Mouse (Mus musculus) MN1 (cell line): ENCODE data around the gene Mysm1.

Experiments used
- DNase-seq: peaks from one replicate; pipeline ENCODE4 v3.0.0-alpha.2; 2016; ENCODE audit warnings: low spot score

The Mysm1 gene

GRCm38 (mm10) chr4:94978590-94979499, at the start of gene Mysm1:
Gene Mysm1 (minus strand): TSS chr4:94979100.
- DNase-seq: peak; percentile 90

GRCm38 (mm10) chr4:95025847-95026600, 47.1 kb upstream of the Mysm1 start:
- DNase-seq: peak; percentile 8

- no peak for DNase-seq
Observed at GRCm38 (mm10) chr4:95023350-95023953, 44.6 kb upstream of the Mysm1 start.

DNA sequence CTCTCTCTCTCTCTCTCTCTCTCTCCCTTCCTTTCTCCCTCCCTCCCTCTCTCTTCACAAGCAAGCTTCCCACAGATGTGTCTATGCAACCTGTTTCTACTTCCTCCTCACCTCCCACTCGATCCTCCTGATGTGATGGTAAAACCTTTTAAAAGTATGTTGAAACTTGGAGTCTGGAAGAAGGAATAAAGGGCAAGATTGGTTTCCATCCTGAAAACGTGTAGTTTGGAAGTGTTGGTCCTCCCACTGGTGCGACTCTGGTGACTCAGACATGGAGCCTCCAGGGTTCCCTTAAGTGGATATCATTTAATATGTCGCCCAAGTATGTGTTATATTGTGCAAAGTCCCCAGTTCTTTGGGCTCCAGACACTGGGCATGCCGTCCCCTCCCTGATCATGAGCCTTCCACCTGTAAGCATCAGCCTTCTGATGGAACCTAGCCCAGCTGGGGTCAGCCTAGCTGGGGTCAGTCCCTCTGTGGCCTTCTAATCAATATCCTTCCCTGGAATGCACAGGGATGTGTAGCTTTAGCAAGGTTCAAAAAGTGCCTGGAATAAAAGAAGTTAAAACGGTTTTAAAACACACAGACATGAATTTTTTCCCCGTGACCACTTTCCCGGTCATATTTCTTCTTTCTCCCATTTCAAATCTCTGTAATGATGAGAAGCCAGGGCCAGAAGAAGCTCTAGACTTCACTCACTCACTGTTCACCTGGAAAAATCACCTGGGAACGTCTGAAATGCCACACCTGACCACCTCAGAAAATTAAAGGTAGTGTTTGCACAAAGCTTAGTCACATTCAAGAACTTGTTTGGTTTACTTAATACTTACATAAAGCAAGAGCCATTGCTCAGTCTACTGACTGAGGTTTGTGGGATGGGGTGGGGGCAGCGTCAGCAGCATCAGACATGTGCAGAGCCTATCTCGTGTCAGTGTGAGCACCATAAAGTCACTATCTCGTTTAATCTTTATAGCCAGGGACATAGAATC, 43.0 kb upstream of the Mysm1 start:
- DNase-seq: no peak

GRCm38 (mm10) chr4:95020201-95020600, 41.3 kb upstream of the Mysm1 start:
- no peak for DNase-seq

GRCm38 (mm10) chr4:95018221-95018620, 39.3 kb upstream of the Mysm1 start:
- no peak for DNase-seq

DNA sequence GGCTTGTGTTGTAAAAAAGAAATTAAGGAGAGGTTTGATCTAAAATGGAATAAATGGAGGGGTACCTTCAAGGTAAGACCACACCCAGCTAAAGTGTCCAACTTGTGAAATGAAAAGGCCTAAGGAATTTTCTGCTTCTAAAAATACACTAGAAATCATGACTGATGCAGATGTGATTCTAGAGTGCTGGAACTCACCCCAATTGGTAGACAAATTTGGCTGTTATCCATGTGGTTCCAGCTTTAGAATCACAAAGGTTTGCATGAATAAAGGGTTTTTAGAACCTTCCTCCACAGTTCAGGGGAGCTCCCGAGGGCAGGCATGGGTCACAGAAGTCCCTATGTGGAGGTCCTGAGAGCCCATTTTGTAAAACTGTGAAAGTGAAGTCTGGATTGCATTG, 33.8 kb upstream of the Mysm1 start:
- DNase-seq: no peak

DNA sequence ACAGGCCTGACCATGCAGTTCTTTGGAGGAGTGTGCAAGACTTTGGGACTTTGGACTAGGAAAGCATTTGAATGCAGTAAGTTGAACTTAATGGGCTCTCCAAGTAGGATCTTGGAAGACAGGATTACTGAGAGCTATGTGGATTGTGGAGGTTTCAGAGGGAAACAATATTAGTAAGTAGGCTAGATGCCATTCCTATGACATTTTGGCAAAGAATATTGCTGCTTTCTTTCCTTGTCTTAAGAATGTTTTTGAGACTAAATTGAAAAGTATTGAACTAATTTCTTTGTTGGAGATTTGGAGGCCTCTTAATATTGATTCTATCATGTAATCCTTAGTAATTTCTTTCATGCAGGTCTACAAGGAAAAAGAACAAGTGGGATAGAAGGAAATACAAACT, 33.4 kb upstream of the Mysm1 start:
- no peak for DNase-seq

- peak; percentile 52 for DNase-seq
Observed at GRCm38 (mm10) chr4:95008175-95009057, 29.5 kb upstream of the Mysm1 start.

GRCm38 (mm10) chr4:95007759-95008158, 28.9 kb upstream of the Mysm1 start:
- DNase-seq: no peak

GRCm38 (mm10) chr4:95005251-95005830, 26.4 kb upstream of the Mysm1 start:
- no peak for DNase-seq

DNA sequence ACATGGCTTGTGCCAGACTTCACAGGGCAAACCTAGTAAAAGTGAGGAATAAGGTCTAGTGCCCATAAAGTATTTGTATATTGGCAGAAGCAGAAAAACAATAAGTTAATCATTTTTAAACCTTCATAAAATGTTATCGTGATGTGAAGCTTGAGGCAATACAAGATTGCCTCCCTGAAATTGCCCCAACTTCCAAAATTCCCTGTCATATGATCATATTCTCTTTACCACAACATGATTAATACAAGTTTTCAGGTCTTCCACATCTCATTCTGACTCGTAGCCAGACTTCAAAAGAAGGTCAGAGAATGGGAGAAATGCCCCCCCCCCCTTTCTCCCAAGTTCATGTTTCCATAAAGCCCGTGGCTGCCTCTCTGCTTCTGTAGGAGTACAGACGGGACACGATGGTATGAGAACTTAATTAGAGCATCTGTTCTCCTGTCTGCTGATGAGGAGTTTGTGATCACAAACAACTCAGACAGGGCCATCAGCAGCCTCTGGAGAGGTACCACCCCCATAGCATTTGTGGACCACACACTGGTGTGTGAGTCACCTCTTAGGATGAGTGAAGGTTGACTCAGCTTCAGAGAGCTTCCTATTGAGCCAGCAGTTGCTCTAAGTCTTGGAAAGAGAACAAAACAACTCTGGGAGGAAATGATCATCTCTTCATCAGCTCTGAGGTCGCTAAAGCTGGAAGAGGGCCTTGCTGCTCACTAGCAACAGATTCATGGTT, 22.3 kb upstream of the Mysm1 start:
- DNase-seq: no peak

- no peak for DNase-seq
Observed at GRCm38 (mm10) chr4:95000147-95000546, 21.2 kb upstream of the Mysm1 start.

GRCm38 (mm10) chr4:94999249-94999648, 20.3 kb upstream of the Mysm1 start:
- no peak for DNase-seq

DNA sequence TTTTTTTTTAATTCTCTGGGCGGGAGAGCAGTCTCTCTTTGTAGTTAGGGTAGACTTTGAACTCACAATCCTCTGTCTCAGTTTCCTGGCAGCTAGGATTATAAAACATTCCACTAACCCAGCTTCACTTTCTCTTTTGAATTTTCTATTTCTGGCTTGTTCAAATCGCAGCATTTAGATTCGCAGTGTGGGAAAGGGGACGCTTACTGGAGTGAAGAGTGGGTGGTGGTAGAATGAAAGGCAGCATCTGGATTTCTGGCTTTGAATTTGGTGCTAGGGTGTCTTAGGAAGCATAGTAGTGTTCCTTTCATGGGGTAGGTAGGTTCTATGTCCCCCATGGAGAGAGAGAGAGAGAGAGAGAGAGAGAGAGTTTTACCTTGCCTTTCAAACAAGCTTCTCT, 17.0 kb upstream of the Mysm1 start:
- DNase-seq: no peak

- no peak for DNase-seq
Observed at GRCm38 (mm10) chr4:94990204-94990603, 11.3 kb upstream of the Mysm1 start.

- DNase-seq: no peak
Observed at GRCm38 (mm10) chr4:94987725-94988124, 8.8 kb upstream of the Mysm1 start.

DNA sequence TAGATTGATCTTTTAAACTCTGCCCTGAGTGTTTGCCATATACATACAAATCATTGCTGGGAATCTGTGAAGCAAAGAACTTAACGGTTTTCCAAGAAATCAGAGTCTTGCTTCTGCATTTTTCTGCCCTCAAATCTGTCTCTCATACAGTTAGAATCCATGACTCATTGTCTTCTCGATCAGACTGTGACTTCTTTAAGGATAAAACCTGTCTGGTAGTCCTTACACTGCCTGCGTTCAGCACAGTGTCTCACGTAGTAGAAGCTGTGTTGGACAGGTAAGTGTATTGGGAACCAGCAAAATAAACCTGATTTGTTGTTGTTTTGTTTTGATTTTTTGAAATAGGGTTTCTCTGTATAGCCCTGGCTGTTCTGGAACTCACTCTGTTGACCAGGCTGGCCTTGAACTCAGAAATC, 608 bp upstream of the Mysm1 start:
- DNase-seq: peak; percentile 7

- DNase-seq: no peak
Observed at GRCm38 (mm10) chr4:94973321-94973720, 5.6 kb downstream of the Mysm1 start.
